Mouse (Mus musculus): ENCODE results near the gene Htr7. TPM values are rescaled to one million over a fixed set of nuclear protein-coding genes. Genes with fewer than 3 reads are reported as not detected.

The Htr7 gene
- polyA plus RNA-seq, 1 experiment from 2014 or later, result not detected

- Histone ChIP-seq H3K9me3 (ENCODE audit: control insufficient read depth, low read length) (no peaks in the 10 kb centered on the region), H3K9ac (ENCODE audit: low read depth, low read length) (no peak overlapping the region), H3K36me3 (ENCODE audit: control insufficient read depth, insufficient read depth, low read length) (no peaks in the 10 kb centered on the region), H3K4me2 (no peak overlapping the region), H3K27me3 (replicated peaks; ENCODE audit: control insufficient read depth, insufficient read depth, low read length) (no peaks in the 10 kb centered on the region), H3K4me3 (ENCODE audit: low read depth, low read length) (no peak overlapping the region), H3K27ac (ENCODE audit: low read depth, low read length) (no peak overlapping the region), H3K4me1 (replicated peaks; ENCODE audit: control insufficient read depth, insufficient read depth, low read length) (no peaks in the 10 kb centered on the region)
- DNase-seq (ENCODE audit: low spot score) (no peak), ATAC-seq (replicated peaks; ENCODE audit: low FRiP score) (no peak)
- WGBS, result 82% methylated on average over 6 of the region's 6 CpGs
Measured at GRCm38 (mm10) chr19:36000955-36001354, 56.4 kb downstream of the Htr7 start.

GRCm38 (mm10) chr19:35997384-35997783 lies 59.9 kb downstream of the Htr7 start:
- 41% methylated on average over 3 of the region's 3 CpGs for WGBS
- no peaks in the 10 kb centered on the region for H3K36me3 ChIP-seq (ENCODE audit: control insufficient read depth, insufficient read depth, low read length)
- no peak overlapping the region for H3K4me3 ChIP-seq (ENCODE audit: low read depth, low read length)
- no peaks in the 10 kb centered on the region for H3K4me1 ChIP-seq (replicated peaks; ENCODE audit: control insufficient read depth, insufficient read depth, low read length)
- DNase-seq (ENCODE audit: low spot score) (no peak), ATAC-seq (replicated peaks; ENCODE audit: low FRiP score) (no peak)
- no peaks in the 10 kb centered on the region for H3K9me3 ChIP-seq (ENCODE audit: control insufficient read depth, low read length)
- H3K27me3 ChIP-seq (replicated peaks; ENCODE audit: control insufficient read depth, insufficient read depth, low read length), result no peaks in the 10 kb centered on the region
- H3K9ac ChIP-seq (ENCODE audit: low read depth, low read length), result no peak overlapping the region
- no peak overlapping the region for H3K27ac ChIP-seq (ENCODE audit: low read depth, low read length)
- no peak overlapping the region for H3K4me2 ChIP-seq

GRCm38 (mm10) chr19:35987461-35987860 lies 69.8 kb downstream of the Htr7 start:
- Histone ChIP-seq H3K9me3 (ENCODE audit: control insufficient read depth, low read length) (no peaks in the 10 kb centered on the region), H3K9ac (ENCODE audit: low read depth, low read length) (no peak overlapping the region), H3K4me1 (replicated peaks; ENCODE audit: control insufficient read depth, insufficient read depth, low read length) (no peaks in the 10 kb centered on the region), H3K27ac (ENCODE audit: low read depth, low read length) (no peak overlapping the region), H3K4me3 (ENCODE audit: low read depth, low read length) (no peak overlapping the region), H3K4me2 (no peak overlapping the region), H3K27me3 (replicated peaks; ENCODE audit: control insufficient read depth, insufficient read depth, low read length) (no peaks in the 10 kb centered on the region), H3K36me3 (ENCODE audit: control insufficient read depth, insufficient read depth, low read length) (no peaks in the 10 kb centered on the region)
- no peak for DNase-seq (ENCODE audit: low spot score)
- no peak for ATAC-seq (replicated peaks; ENCODE audit: low FRiP score)
- WGBS, result 61% methylated on average over 1 of the region's 1 CpGs

GRCm38 (mm10) chr19:35974681-35975080 lies 82.6 kb downstream of the Htr7 start:
- Histone ChIP-seq H3K27me3 (replicated peaks; ENCODE audit: control insufficient read depth, insufficient read depth, low read length) (no peaks in the 10 kb centered on the region), H3K27ac (ENCODE audit: low read depth, low read length) (no peak overlapping the region), H3K4me3 (ENCODE audit: low read depth, low read length) (no peak overlapping the region), H3K9ac (ENCODE audit: low read depth, low read length) (no peak overlapping the region), H3K9me3 (ENCODE audit: control insufficient read depth, low read length) (no peaks in the 10 kb centered on the region), H3K4me2 (no peak overlapping the region), H3K36me3 (ENCODE audit: control insufficient read depth, insufficient read depth, low read length) (no peaks in the 10 kb centered on the region), H3K4me1 (replicated peaks; ENCODE audit: control insufficient read depth, insufficient read depth, low read length) (no peaks in the 10 kb centered on the region)
- no peak for DNase-seq (ENCODE audit: low spot score)
- no peak for ATAC-seq (replicated peaks; ENCODE audit: low FRiP score)

- H3K4me3 ChIP-seq (ENCODE audit: low read depth, low read length), result no peak overlapping the region
- no peaks in the 10 kb centered on the region for H3K27me3 ChIP-seq (replicated peaks; ENCODE audit: control insufficient read depth, insufficient read depth, low read length)
- WGBS, result 76% methylated on average over 5 of the region's 5 CpGs
- H3K9ac ChIP-seq (ENCODE audit: low read depth, low read length), result no peak overlapping the region
- H3K4me2 ChIP-seq, result no peak overlapping the region
- ATAC-seq (replicated peaks; ENCODE audit: low FRiP score) (no peak), DNase-seq (ENCODE audit: low spot score) (no peak)
- H3K27ac ChIP-seq (ENCODE audit: low read depth, low read length), result no peak overlapping the region
- no peaks in the 10 kb centered on the region for H3K4me1 ChIP-seq (replicated peaks; ENCODE audit: control insufficient read depth, insufficient read depth, low read length)
- H3K36me3 ChIP-seq (ENCODE audit: control insufficient read depth, insufficient read depth, low read length), result no peaks in the 10 kb centered on the region
- H3K9me3 ChIP-seq (ENCODE audit: control insufficient read depth, low read length), result no peaks in the 10 kb centered on the region
Measured at GRCm38 (mm10) chr19:35957656-35958055, 99.7 kb downstream of the Htr7 start.

GRCm38 (mm10) chr19:35955698-35956097 lies 101.6 kb downstream of the Htr7 start:
- DNase-seq (ENCODE audit: low spot score), result no peak
- no peak for ATAC-seq (replicated peaks; ENCODE audit: low FRiP score)
- no peak overlapping the region for H3K4me2 ChIP-seq
- H3K27me3 ChIP-seq (replicated peaks; ENCODE audit: control insufficient read depth, insufficient read depth, low read length), result no peaks in the 10 kb centered on the region
- H3K9ac ChIP-seq (ENCODE audit: low read depth, low read length), result no peak overlapping the region
- H3K27ac ChIP-seq (ENCODE audit: low read depth, low read length), result no peak overlapping the region
- no peaks in the 10 kb centered on the region for H3K4me1 ChIP-seq (replicated peaks; ENCODE audit: control insufficient read depth, insufficient read depth, low read length)
- no peaks in the 10 kb centered on the region for H3K36me3 ChIP-seq (ENCODE audit: control insufficient read depth, insufficient read depth, low read length)
- no peak overlapping the region for H3K4me3 ChIP-seq (ENCODE audit: low read depth, low read length)
- 88% methylated on average over 13 of the region's 13 CpGs for WGBS
- H3K9me3 ChIP-seq (ENCODE audit: control insufficient read depth, low read length), result no peaks in the 10 kb centered on the region

- 50% methylated on average over 1 of the region's 1 CpGs for WGBS
- Histone ChIP-seq H3K9ac (ENCODE audit: low read depth, low read length) (no peak overlapping the region), H3K36me3 (ENCODE audit: control insufficient read depth, insufficient read depth, low read length) (no peaks in the 10 kb centered on the region), H3K27me3 (replicated peaks; ENCODE audit: control insufficient read depth, insufficient read depth, low read length) (no peaks in the 10 kb centered on the region), H3K27ac (ENCODE audit: low read depth, low read length) (no peak overlapping the region), H3K4me2 (no peak overlapping the region), H3K4me1 (replicated peaks; ENCODE audit: control insufficient read depth, insufficient read depth, low read length) (no peaks in the 10 kb centered on the region), H3K9me3 (ENCODE audit: control insufficient read depth, low read length) (no peaks in the 10 kb centered on the region), H3K4me3 (ENCODE audit: low read depth, low read length) (no peak overlapping the region)
- DNase-seq (ENCODE audit: low spot score) (no peak), ATAC-seq (replicated peaks; ENCODE audit: low FRiP score) (no peak)
Measured at GRCm38 (mm10) chr19:35949888-35950287, 107.4 kb downstream of the Htr7 start.

GRCm38 (mm10) chr19:35924961-35925495 lies 132.3 kb downstream of the Htr7 start:
- ATAC-seq (replicated peaks; ENCODE audit: low FRiP score), result no peak
- Histone ChIP-seq H3K4me1 (replicated peaks; ENCODE audit: control insufficient read depth, insufficient read depth, low read length) (no peaks in the 10 kb centered on the region), H3K27ac (ENCODE audit: low read depth, low read length) (no peak overlapping the region), H3K4me2 (no peak overlapping the region), H3K9ac (ENCODE audit: low read depth, low read length) (no peak overlapping the region), H3K27me3 (replicated peaks; ENCODE audit: control insufficient read depth, insufficient read depth, low read length) (no peaks in the 10 kb centered on the region), H3K36me3 (ENCODE audit: control insufficient read depth, insufficient read depth, low read length) (no peaks in the 10 kb centered on the region), H3K4me3 (ENCODE audit: low read depth, low read length) (no peak overlapping the region), H3K9me3 (ENCODE audit: control insufficient read depth, low read length) (no peaks in the 10 kb centered on the region)
- no peak for DNase-seq (ENCODE audit: low spot score)
- 64% methylated on average over 3 of the region's 3 CpGs for WGBS

- ATAC-seq (replicated peaks; ENCODE audit: low FRiP score) (no peak), DNase-seq (ENCODE audit: low spot score) (no peak)
- H3K27me3 ChIP-seq (replicated peaks; ENCODE audit: control insufficient read depth, insufficient read depth, low read length), result no peaks in the 10 kb centered on the region
- H3K4me1 ChIP-seq (replicated peaks; ENCODE audit: control insufficient read depth, insufficient read depth, low read length), result no peaks in the 10 kb centered on the region
- H3K9me3 ChIP-seq (ENCODE audit: control insufficient read depth, low read length), result no peaks in the 10 kb centered on the region
- H3K36me3 ChIP-seq (ENCODE audit: control insufficient read depth, insufficient read depth, low read length), result no peaks in the 10 kb centered on the region
- no peak overlapping the region for H3K9ac ChIP-seq (ENCODE audit: low read depth, low read length)
- no peak overlapping the region for H3K27ac ChIP-seq (ENCODE audit: low read depth, low read length)
- H3K4me2 ChIP-seq, result no peak overlapping the region
- 49% methylated on average over 5 of the region's 5 CpGs for WGBS
- H3K4me3 ChIP-seq (ENCODE audit: low read depth, low read length), result no peak overlapping the region
Measured at GRCm38 (mm10) chr19:35924418-35924817, 132.9 kb downstream of the Htr7 start.
